Comparison of ENCODE assay signal across 22 mouse cellular contexts in the genomic region with DNA sequence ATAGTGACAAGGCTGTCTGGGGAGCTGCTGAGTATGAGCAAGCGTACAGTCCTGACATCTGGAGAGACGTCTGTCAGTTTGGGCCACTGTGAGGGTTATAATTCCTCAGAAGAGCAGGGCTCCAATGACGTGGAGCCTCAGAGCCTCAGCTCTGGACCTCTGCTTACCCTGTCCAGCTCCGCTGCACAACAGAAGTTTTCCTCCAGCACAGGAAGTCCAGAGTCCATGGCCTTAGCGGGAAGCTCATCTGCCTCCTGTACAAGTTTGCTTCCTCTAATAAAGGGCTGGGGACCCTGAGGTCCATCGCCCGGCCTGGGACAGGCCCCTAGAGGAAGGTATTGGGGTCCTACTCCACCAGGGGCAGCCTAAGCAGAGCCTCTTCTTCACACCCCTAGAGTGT. TPM values are rescaled to one million over a fixed set of nuclear protein-coding genes. Genes with fewer than 3 reads are reported as not detected.
A peak's percentile ranks its signal among the peaks of the same experiment; 100 is the strongest.
DNase-seq lines count a peak whose midpoint lies in the region; ATAC-seq and TF ChIP-seq lines count a peak whose summit lies in the region.
"Had no signal": no experiment of that assay in that cellular context is flagged by ENCODE, and none has a peak within 500 bp of the region (broad histone marks: within the 10 kb centered on the region; RNA-seq: fewer than 3 reads in every experiment).

No protein-coding gene starts in this region.

- H3K9me3 ChIP-seq in kidney, embryonic 15.5 days (replicated peaks) = no peaks in the 10 kb centered on the region
- H3K9me3 ChIP-seq in intestine, postnatal 0 days (ENCODE audit: control insufficient read depth) = no peaks in the 10 kb centered on the region
- H3K9me3 ChIP-seq: embryonic facial prominence, embryonic 13.5 days; forebrain, embryonic 12.5 days; heart, embryonic 12.5 days; hindbrain, embryonic 10.5 days had no signal

- no peaks in the 10 kb centered on the region for H3K36me3 ChIP-seq in kidney, embryonic 15.5 days
- H3K36me3 ChIP-seq in liver, adult 2 months (ENCODE audit: control insufficient read depth, insufficient read depth, low read length) = no peaks in the 10 kb centered on the region
- H3K36me3 ChIP-seq in intestine, postnatal 0 days (ENCODE audit: control insufficient read depth, insufficient read depth) = no peaks in the 10 kb centered on the region
- H3K36me3 ChIP-seq: embryonic facial prominence, embryonic 13.5 days; forebrain, embryonic 12.5 days; heart, embryonic 12.5 days; hindbrain, embryonic 10.5 days had no signal

- TF ChIP-seq POLR2A in liver, adult 2 months (IDR thresholded peaks at IDR 0.05; ENCODE audit: extremely low read depth, insufficient read depth, low read length) = no peak

- no peak for TF ChIP-seq CTCF in liver, adult 2 months (IDR thresholded peaks at IDR 0.05; ENCODE audit: low read depth, low read length)
- no peak for TF ChIP-seq CTCF in intestine, postnatal 0 days (IDR thresholded peaks at IDR 0.05; ENCODE audit: low read depth)

- no peak for ATAC-seq in kidney, embryonic 15.5 days (replicated peaks; ENCODE audit: low FRiP score)
- peak; percentile 24; the same call in 1 of the 2 replicates for ATAC-seq in intestine, postnatal 0 days
- ATAC-seq: forebrain, embryonic 16.5 days had no signal

- H3K4me1 ChIP-seq in kidney, embryonic 15.5 days = peaks cover 18% of the 10 kb centered on the region
- peaks cover 8% of the 10 kb centered on the region for H3K4me1 ChIP-seq in liver, adult 2 months (ENCODE audit: control insufficient read depth, insufficient read depth, low read length)
- H3K4me1 ChIP-seq in intestine, postnatal 0 days (replicated peaks; ENCODE audit: control insufficient read depth, insufficient read depth, low read length) = no peaks in the 10 kb centered on the region
- H3K4me1 ChIP-seq: forebrain, embryonic 12.5 days; heart, embryonic 12.5 days had no signal

- no peak overlapping the region for H3K4me3 ChIP-seq in kidney, embryonic 15.5 days (replicated peaks)
- no peak overlapping the region for H3K4me3 ChIP-seq in liver, adult 2 months (ENCODE audit: insufficient read depth, low read depth, low read length)
- H3K4me3 ChIP-seq in intestine, postnatal 0 days (ENCODE audit: low read depth, low read length) = no peak overlapping the region
- H3K4me3 ChIP-seq: embryonic facial prominence, embryonic 13.5 days; forebrain, embryonic 12.5 days; heart, embryonic 12.5 days; hindbrain, embryonic 10.5 days had no signal

- no peaks in the 10 kb centered on the region for H3K79me2 ChIP-seq in liver, adult 2 months (ENCODE audit: control insufficient read depth, insufficient read depth, low read length)

- no peak overlapping the region for H3K4me2 ChIP-seq in kidney, embryonic 15.5 days
- no peak overlapping the region for H3K4me2 ChIP-seq in intestine, postnatal 0 days (replicated peaks; ENCODE audit: low read depth)
- H3K4me2 ChIP-seq: embryonic facial prominence, embryonic 13.5 days; forebrain, embryonic 12.5 days; heart, embryonic 12.5 days had no signal

- H3K9ac ChIP-seq in kidney, embryonic 15.5 days = no peak overlapping the region
- no peak overlapping the region for H3K9ac ChIP-seq in liver, adult 2 months (ENCODE audit: low read depth, low read length)
- H3K9ac ChIP-seq in intestine, postnatal 0 days (ENCODE audit: low read depth, low read length) = no peak overlapping the region
- H3K9ac ChIP-seq: embryonic facial prominence, embryonic 13.5 days; forebrain, embryonic 12.5 days; heart, embryonic 12.5 days had no signal

- peak; percentile 39 for DNase-seq in kidney, adult 18-20 months
- DNase-seq in liver, adult 2 months (ENCODE audit: extremely low read depth, low read depth, low spot score) = peak; percentile 8
- DNase-seq in liver = no peak
- DNase-seq in kidney, postnatal 14 days = peak; percentile 28
- DNase-seq in urinary bladder, adult 2 months (ENCODE audit: low spot score) = no peak
- DNase-seq in gastrocnemius, postnatal 4 days (ENCODE audit: low spot score in 2 of 2) = no peak
- DNase-seq: adrenal gland, postnatal 10 days; cerebellum, adult 11 months; cerebellum, adult 8-10 months; cerebellum, postnatal 36 days; gastrocnemius, postnatal 10 days had no signal

- WGBS in kidney, embryonic 15.5 days = 74% methylated on average over 7 of the region's 7 CpGs
- 58% methylated on average over 7 of the region's 7 CpGs for WGBS in liver, adult 2 months
- WGBS in intestine, postnatal 0 days = 63% methylated on average over 7 of the region's 7 CpGs

- 0 out of 2 replicates have a peak, but pooled peaks cover 4% of the 10 kb centered on the region for H3K27me3 ChIP-seq in kidney, embryonic 15.5 days
- H3K27me3 ChIP-seq in liver, adult 2 months (ENCODE audit: control insufficient read depth, insufficient read depth, low read length) = no peaks in the 10 kb centered on the region
- H3K27me3 ChIP-seq in intestine, postnatal 0 days (replicated peaks; ENCODE audit: control insufficient read depth, insufficient read depth, low read length) = no peaks in the 10 kb centered on the region
- H3K27me3 ChIP-seq: embryonic facial prominence, embryonic 13.5 days; forebrain, embryonic 12.5 days had no signal

- no peak overlapping the region for H3K27ac ChIP-seq in kidney, embryonic 15.5 days
- no peak overlapping the region for H3K27ac ChIP-seq in liver, adult 2 months (replicated peaks; ENCODE audit: insufficient read depth, low read depth, low read length)
- H3K27ac ChIP-seq in intestine, postnatal 0 days (ENCODE audit: low read depth, low read length) = no peak overlapping the region
- H3K27ac ChIP-seq: embryonic facial prominence, embryonic 13.5 days; forebrain, embryonic 12.5 days had no signal

RNA-seq across cellular contexts. Expression of a gene that starts 41.8 kb away (rescaled TPM):
- polyA plus RNA-seq in kidney, embryonic 15.5 days (2015; fragmentation: Nextera tagmentation; extraction: Ambion mirVana) = 0.45 and 0.50 TPM in 2 replicates
- 0.09 and 0.40 TPM in 2 replicates for total RNA-seq in liver, adult 2 months (2014; rRNA removed)
- polyA plus RNA-seq in liver, adult 2 months (2012; rRNA removed) = 0.13 and 0.22 TPM in 2 replicates
- 0.21 and 0.31 TPM in 2 replicates for polyA plus RNA-seq in intestine, postnatal 0 days (2015; fragmentation: Nextera tagmentation; extraction: Ambion mirVana)
- polyA plus RNA-seq in urinary bladder, adult 2 months (2012; rRNA removed) = 0.57 and 0.85 TPM in 2 replicates
- under 1 TPM in 1 of 2 experiments, not detected in 1; 0.23 TPM for total RNA-seq in gastrocnemius, postnatal 4 days (2021)
- total RNA-seq: heart, adult 8-10 months; heart, postnatal 25 days; MEL had no signal
- polyA plus RNA-seq: C2C12 had no signal

Comparison
In these comparisons a context has a peak if more than half of its experiments do, and no peak if none do; other contexts are left out.
1. DNase-seq: peak in kidney, adult 18-20 months (single experiment), liver, adult 2 months (single experiment) and kidney, postnatal 14 days (single experiment); none in liver (single experiment), urinary bladder, adult 2 months (single experiment) and gastrocnemius, postnatal 4 days (0 of 2).